Mouse (Mus musculus) megakaryocyte progenitor cell, adult 5-6 weeks (primary cell): Measurements from ENCODE around the gene Ifit2. TPM values are rescaled to one million over a fixed set of nuclear protein-coding genes. Genes with fewer than 3 reads are reported as not detected.

ENCODE experiments used
- ATAC-seq: replicated peaks from 2 replicates; pipeline ENCODE4 v1.8.0; 2016; ENCODE audit warnings: mild to moderate bottlenecking, moderate TSS enrichment, inconsistent platforms; ENCODE audit not compliant: poor library complexity
- total RNA-seq, 2 experiments: library from RNA; stranded (forward) in 1 of 2; stranded (reverse) in 1 of 2; fragments of 157-497, 149-512 nt in 1 of 2; fragments of 200-1000 nt in 1 of 2; gene quantifications; 2 replicates each; pipeline versions ENCODE4 v1.2.3 to v1.2.4; 2015 to 2017

The Ifit2 gene
- total RNA-seq (2015), result 7.7 and 8.0 TPM in 2 replicates
- total RNA-seq (2017), result 19.0 and 19.2 TPM in 2 replicates

GRCm38 (mm10) chr19:34550534-34551223 is at the start of gene Ifit2:
TSS of gene Ifit2 (plus strand) at chr19:34550694.
- peak; percentile 95 for ATAC-seq

- ATAC-seq, result peak; percentile 100
These were observed 49.7 kb upstream of the Ifit2 start for GRCm38 (mm10) chr19:34500763-34501162.

GRCm38 (mm10) chr19:34505161-34505721 is 45.3 kb upstream of the Ifit2 start:
- ATAC-seq, result no peak

- no peak for ATAC-seq
These were observed 39.8 kb upstream of the Ifit2 start for GRCm38 (mm10) chr19:34510717-34511116.

- no peak for ATAC-seq
These were observed 39.0 kb upstream of the Ifit2 start for GRCm38 (mm10) chr19:34511528-34511927.

GRCm38 (mm10) chr19:34515681-34516080 is 34.8 kb upstream of the Ifit2 start:
- ATAC-seq, result peak; percentile 82

DNA sequence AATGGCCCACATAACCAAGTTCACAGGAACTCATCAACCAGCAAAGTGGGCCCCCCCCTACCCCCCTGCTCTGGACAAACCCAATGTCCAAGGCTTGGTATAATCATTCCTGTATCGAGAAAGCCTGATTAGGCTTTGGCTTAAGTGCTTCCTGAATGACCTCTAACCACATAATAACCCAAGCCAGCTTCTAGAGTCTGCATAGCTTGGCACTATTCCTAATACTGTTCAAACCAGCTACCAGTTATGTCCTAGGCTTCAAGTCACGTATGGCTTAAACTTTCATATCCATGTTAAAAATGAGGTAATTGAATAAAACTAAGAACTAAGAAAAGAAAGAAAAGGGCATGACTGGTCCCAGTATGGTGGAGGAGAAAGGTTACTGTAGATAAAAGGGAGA is 34.1 kb upstream of the Ifit2 start:
- ATAC-seq, result no peak

GRCm38 (mm10) chr19:34517197-34517596 is 33.3 kb upstream of the Ifit2 start:
- no peak for ATAC-seq

GRCm38 (mm10) chr19:34517812-34518594 is 32.5 kb upstream of the Ifit2 start:
- ATAC-seq, result no peak

DNA sequence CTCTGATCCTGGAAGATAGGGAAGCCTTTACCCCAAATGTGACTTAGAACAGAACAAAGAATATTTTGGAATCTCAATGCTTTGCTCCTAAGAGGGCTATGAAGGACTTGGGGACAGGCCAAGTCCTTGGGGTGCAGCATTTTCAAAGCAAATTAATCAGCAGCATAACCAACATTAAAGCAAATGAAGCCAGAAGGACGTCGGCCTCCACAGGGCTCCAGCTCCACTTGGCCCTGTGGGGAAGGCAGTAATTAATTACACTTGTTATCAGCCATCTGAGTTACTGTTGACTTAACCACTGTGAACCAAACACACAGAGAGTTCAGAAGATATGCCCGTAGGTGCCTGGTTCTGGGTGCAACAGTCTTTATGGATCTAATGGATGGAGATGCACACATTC is 31.7 kb upstream of the Ifit2 start:
- ATAC-seq, result no peak

DNA sequence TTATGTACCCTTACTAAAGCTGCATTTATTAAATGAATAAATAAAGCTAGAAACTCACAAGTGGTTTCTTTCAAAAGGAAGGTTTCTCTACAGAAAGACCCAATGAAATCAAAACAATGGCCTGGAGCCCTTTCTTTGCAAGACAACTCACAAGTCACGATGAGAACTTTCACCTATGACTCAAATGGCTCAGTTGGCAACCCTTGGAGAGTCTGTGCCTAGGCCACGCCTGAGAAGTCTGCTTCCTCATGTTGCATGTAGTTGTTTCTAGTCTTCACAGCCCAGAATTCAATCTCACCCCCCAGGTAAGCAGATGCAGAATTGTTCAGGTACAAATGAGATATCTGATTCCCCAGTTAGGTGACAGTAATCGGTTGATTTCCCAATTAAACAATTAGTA is 30.8 kb upstream of the Ifit2 start:
- ATAC-seq, result no peak

DNA sequence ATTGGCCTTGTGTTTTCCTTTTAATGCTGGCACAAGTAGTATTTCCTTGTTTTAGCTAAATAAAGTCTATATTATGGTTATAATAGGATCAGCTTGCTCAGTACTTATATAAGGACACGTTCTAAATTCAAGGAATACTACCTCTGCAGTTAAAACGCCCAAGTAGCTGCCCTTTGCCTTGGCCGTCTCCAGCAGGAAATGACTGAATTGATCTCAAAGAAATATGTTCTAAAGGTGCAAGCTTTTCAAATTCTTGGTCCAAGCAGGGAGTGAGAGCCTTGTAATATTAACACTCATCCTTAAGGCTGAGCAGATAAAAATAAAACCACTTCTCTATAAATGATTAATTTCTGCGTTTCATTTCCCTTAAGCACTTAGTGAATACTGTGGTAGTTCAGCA is 30.4 kb upstream of the Ifit2 start:
- ATAC-seq, result no peak

DNA sequence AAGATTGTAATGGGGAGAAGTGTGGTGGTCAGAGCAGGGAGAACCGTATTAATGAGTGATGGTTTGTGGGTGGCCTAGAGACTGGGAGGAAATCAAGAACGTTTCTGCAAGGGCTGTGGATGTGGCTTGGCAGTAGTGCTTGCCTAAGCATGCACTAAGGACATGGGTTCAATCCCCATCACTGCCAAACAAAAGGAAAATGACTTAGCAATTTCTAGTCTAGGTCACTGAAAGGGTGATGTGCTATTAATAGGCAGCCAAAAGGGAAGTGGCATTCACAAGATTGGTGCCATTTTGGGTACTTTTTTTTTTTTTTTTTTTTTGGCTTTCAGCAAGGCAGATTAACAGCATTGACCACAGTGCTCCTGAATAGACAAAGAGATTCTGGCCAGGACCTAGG is 29.1 kb upstream of the Ifit2 start:
- peak; percentile 61 for ATAC-seq

DNA sequence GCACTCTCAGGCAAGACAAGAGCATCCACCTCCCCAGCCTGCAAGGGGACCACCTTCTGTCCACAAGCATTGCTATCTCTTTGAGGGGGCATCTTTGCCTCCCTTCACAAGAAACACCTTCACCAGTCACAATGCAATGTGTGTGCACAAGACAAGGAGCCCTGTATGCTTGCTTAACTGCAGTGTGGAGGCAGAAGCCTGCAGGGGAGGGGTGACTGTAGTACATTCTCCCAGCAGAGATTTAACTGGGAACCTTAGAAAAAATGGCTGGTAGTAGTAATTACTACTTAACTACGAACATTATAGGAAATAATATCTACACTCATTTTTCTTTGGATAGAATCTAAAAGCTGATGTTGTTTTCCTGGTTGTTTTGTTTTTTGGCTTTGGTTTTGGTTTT is 28.5 kb upstream of the Ifit2 start:
- ATAC-seq, result no peak

DNA sequence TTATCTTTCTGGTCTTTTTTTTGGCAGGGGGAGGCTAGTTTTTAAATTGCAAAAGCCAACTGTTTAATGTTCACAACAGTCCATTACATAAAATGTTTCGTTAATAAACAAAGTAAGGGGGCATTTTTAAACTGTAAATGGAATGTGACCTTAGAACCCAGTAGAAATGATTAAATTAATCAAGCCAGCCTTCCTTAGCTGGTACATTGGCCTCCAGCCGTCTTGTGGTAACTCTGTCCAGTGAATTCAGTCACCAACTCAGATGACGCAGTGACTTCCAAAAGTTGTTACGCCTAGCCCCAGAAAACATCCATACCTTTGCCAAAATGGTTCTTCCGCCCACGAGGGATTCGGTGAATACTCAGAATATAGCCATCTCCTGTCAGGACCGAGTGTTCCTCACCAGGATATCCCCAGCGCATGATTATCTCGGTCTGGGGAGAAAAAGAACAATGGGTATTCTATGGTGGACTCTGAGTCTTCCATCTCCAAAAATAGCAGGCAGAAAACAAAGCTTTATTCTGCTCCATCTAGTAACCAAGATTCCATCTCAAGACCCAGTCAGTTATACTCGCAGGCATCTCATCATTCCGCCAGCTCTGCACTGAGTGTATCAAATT is 27.3 kb upstream of the Ifit2 start:
- ATAC-seq, result no peak

DNA sequence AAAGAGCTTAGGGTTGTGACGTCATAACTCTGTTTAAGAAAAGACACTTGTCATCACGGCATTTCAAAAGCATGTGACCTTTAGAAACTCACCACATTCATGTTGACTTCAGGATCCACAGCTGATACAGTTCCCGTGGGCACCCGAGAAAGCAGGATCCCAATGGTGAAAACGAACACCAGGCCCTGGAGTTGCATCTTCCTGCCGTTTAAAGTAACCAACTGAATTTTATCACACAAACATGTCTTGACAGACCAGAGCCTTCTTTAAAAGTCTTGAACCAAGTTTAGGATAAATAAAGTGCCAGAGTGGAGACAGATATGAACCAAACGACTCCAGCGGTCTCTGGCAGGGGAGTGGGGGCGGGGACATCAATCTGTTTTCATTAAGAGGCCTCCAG is 25.8 kb upstream of the Ifit2 start:
- ATAC-seq, result no peak

DNA sequence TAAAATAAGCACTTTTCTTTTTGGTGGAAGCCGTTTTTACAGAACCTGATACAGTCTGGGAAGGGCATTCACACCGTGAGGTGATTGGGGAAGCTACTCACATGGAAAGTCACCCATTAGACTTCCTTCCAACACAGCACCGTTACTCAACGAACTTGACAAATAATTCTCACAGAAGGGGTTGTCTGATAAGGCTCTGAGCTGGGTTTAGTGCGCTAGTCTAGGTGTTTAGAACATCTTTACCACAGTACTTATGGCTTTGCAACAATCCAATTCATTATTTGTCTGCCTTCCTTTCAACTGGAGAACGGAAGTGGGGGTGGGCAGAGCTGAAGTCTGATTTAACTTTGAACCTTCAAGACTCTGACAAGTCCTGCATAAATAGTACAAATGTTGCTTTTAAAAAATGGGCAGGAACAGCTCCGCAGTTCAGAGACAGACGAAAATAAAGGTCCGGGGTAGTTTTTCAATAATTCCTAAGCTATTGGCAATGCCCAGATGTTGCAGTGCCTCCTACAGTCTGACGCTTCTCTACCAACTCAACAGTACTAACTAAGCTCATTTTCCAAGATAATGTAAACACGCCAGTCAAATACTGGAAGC is 24.1 kb upstream of the Ifit2 start:
- ATAC-seq, result peak; percentile 62

GRCm38 (mm10) chr19:34526941-34527682 is 23.4 kb upstream of the Ifit2 start, which contains the start of gene Lipa:
TSS of gene Lipa (minus strand) at chr19:34527474.
- ATAC-seq, result peak; percentile 98

DNA sequence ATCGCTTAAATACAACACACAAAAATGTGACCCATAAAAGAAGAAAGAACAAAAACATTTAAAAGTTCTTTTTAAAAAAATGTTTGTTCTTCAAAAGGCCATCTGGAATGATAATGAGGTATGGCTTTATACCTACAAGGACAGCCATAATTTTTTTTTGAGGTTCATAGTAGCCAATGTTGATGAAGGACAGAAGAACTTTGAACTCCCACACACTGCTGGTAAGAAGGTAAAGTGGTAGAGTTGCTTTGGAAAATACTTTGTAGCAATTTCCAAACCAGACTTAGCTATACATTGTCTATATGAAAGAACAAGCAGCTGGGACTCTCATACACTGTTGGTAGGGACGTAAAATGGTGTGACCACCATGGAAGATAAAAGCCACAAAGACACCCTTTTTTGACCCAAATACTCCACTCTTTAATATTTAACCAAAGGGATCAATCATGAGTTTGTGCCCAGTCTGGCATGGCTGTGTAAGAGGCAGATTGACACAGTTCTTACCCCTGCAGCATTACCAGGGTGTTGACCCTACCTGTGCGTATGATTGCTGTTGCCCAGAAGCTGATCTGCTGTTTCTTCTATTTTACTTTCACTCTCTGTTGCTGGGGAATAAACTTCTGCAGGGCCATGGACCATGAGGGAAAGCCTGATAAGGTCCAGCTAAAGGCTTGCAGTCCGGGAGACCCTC is 18.3 kb upstream of the Ifit2 start:
- ATAC-seq, result no peak

GRCm38 (mm10) chr19:34539422-34539821 is 11.1 kb upstream of the Ifit2 start:
- 0 out of 2 replicates have a peak, but pooled peaks have one; percentile 42 for ATAC-seq
